Mouse (Mus musculus) intestine, embryonic 14.5 days (tissue): Measurements from ENCODE around the gene Ei24. TPM values are rescaled to one million over a fixed set of nuclear protein-coding genes. Genes with fewer than 3 reads are reported as not detected.
A peak's percentile ranks its signal among the peaks of the same experiment; 100 is the strongest.

Experiments
- ATAC-seq: fragments of 200-750 bp; cut with Nextera tagmentation; replicated peaks from 2 replicates; pipeline ENCODE4 v1.8.0; 2017; ENCODE audit warnings: low read depth, moderate number of reproducible peaks, moderate TSS enrichment, moderate library complexity; ENCODE audit not compliant: low FRiP score, low TSS enrichment
- DNase-seq: peaks from one replicate; pipeline ENCODE4 v3.0.0-alpha.2; 2018; ENCODE audit warnings: low spot score
- H3K27ac ChIP-seq: fragments of 300-500 bp; sonication (generic); 2 replicates; pipeline ENCODE4 v1.5.1; 2014; ENCODE audit warnings: low read depth, mild to moderate bottlenecking, control low read depth
- H3K27me3 ChIP-seq: fragments of 300-500 bp; sonication (generic); replicated peaks from 2 replicates; pipeline ENCODE4 v1.6.1; 2014; ENCODE audit warnings: low read length, control low read depth; ENCODE audit not compliant: control insufficient read depth, insufficient read depth
- H3K36me3 ChIP-seq: fragments of 300-500 bp; sonication (generic); 2 replicates; pipeline ENCODE4 v1.6.1; 2014; ENCODE audit warnings: low read length, control low read depth; ENCODE audit not compliant: control insufficient read depth, insufficient read depth
- H3K4me1 ChIP-seq: fragments of 300-500 bp; sonication (generic); replicated peaks from 2 replicates; pipeline ENCODE4 v1.6.1; 2014; ENCODE audit warnings: low read length, control low read depth, mixed read lengths; ENCODE audit not compliant: control insufficient read depth, insufficient read depth
- H3K4me2 ChIP-seq: fragments of 300-500 bp; sonication (generic); 2 replicates; pipeline ENCODE4 v1.6.1; 2014; ENCODE audit warnings: low read length
- H3K4me3 ChIP-seq: fragments of 300-500 bp; sonication (generic); 2 replicates; pipeline ENCODE4 v1.5.1; 2014; ENCODE audit warnings: low read depth, low read length, control low read depth, mixed read lengths
- H3K9ac ChIP-seq: fragments of 300-500 bp; sonication (generic); 2 replicates; pipeline ENCODE4 v1.6.1; 2014; ENCODE audit warnings: mild to moderate bottlenecking, low read length
- H3K9me3 ChIP-seq: fragments of 300-500 bp; sonication (generic); 2 replicates; pipeline ENCODE4 v1.6.1; 2016; ENCODE audit warnings: low read length, control low read depth; ENCODE audit not compliant: control insufficient read depth
- WGBS: fragments of 180-500 bp; shearing (Covaris S2); extraction: QIAGEN DNeasy Blood & Tissue Kit; methylation state at CpG from one replicate; pipeline ENCODE4 v1.1.7; 2014; 5-methylcytosine and 5-hydroxymethylcytosine counted together
- polyA plus RNA-seq: library from polyadenylated mRNA; unstranded; fragments of >200 nt; fragmentation: Nextera tagmentation; extraction: Ambion mirVana; gene quantifications from 2 replicates; pipeline ENCODE4 v1.2.1, GENCODE M21; 2014

Ei24 gene
- polyA plus RNA-seq: 49.0 and 50.9 TPM in 2 replicates

GRCm38 (mm10) chr9:36796781-36797555 lies at the start of gene Ei24:
Ei24 (minus strand) TSS chr9:36797393.
- H3K4me2 ChIP-seq: peak within 1 kb of the TSS; percentile 79
- peak within 1 kb of the TSS; percentile 80 for H3K4me3 ChIP-seq
- H3K27ac ChIP-seq: 0 out of 2 replicates have a peak within 1 kb of the TSS, but pooled peaks have one; percentile 30
- H3K9ac ChIP-seq: peak within 1 kb of the TSS; percentile 87
- no peaks in the 10 kb centered on the region for H3K9me3 ChIP-seq
- peak; percentile 99 for DNase-seq
- peaks cover 9% of the 10 kb centered on the region for H3K36me3 ChIP-seq
- no peaks in the 10 kb centered on the region for H3K27me3 ChIP-seq
- peak; percentile 97 for ATAC-seq
- H3K4me1 ChIP-seq: peaks cover 13% of the 10 kb centered on the region
- WGBS: under 1% methylated on average over 64 of the region's 66 CpGs

- H3K27me3 ChIP-seq: no peaks in the 10 kb centered on the region
- no peak for DNase-seq
- no peak overlapping the region for H3K4me2 ChIP-seq
- H3K36me3 ChIP-seq: no peaks in the 10 kb centered on the region
- H3K4me3 ChIP-seq: no peak overlapping the region
- ATAC-seq: no peak
- H3K27ac ChIP-seq: no peak overlapping the region
- no peak overlapping the region for H3K9ac ChIP-seq
- 52% methylated on average over 4 of the region's 4 CpGs for WGBS
- H3K4me1 ChIP-seq: no peaks in the 10 kb centered on the region
- no peaks in the 10 kb centered on the region for H3K9me3 ChIP-seq
These were observed 49.2 kb upstream of the Ei24 start for GRCm38 (mm10) chr9:36846346-36846745.

GRCm38 (mm10) chr9:36833914-36834313 lies 36.7 kb upstream of the Ei24 start:
- DNase-seq (no peak), ATAC-seq (no peak)
- Histone ChIP-seq H3K9ac (peak overlapping the region; percentile 35), H3K36me3 (no peaks in the 10 kb centered on the region), H3K27ac (no peak overlapping the region), H3K4me3 (peak overlapping the region; percentile 44), H3K4me1 (no peaks in the 10 kb centered on the region), H3K4me2 (peak overlapping the region; percentile 75), H3K9me3 (no peaks in the 10 kb centered on the region), H3K27me3 (peaks cover 12% of the 10 kb centered on the region; the same call in 1 of the 2 replicates)
- 37% methylated on average over 3 of the region's 3 CpGs for WGBS

- H3K36me3 ChIP-seq: no peaks in the 10 kb centered on the region
- H3K27ac ChIP-seq: 0 out of 2 replicates have a peak overlapping the region, but pooled peaks have one; percentile 27
- no peaks in the 10 kb centered on the region for H3K9me3 ChIP-seq
- 3% methylated on average over 31 of the region's 31 CpGs for WGBS
- H3K9ac ChIP-seq: peak overlapping the region; percentile 35
- peak overlapping the region; percentile 75 for H3K4me2 ChIP-seq
- peaks cover 12% of the 10 kb centered on the region; the same call in 1 of the 2 replicates for H3K27me3 ChIP-seq
- no peaks in the 10 kb centered on the region for H3K4me1 ChIP-seq
- ATAC-seq: peak; percentile 67
- peak; percentile 65 for DNase-seq
- H3K4me3 ChIP-seq: peak overlapping the region; percentile 44
These were observed 36.1 kb upstream of the Ei24 start for GRCm38 (mm10) chr9:36833043-36833881.

DNA sequence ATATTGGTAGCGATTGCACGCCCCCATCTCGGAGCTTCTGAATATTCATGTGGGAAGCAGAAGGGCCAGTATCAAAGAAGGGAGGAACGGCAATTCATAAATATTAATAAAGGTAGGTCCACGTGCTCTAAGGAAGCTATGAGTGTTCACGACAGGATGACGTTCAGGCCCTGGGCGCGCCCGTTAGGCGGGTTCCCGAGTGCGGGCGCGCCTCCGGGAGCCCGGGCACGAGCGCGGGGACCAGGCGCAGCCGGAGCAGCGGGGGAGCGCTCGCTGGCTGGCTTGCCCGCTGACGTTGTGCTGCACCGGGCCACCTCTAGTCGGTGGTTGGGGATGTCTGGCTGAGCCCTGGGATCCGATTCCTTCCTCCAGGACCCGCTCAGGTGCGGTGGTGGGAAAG lies 35.3 kb upstream of the Ei24 start:
- Histone ChIP-seq H3K4me3 (peak overlapping the region; percentile 44), H3K9ac (peak overlapping the region; percentile 35), H3K9me3 (no peaks in the 10 kb centered on the region), H3K36me3 (no peaks in the 10 kb centered on the region), H3K27ac (0 out of 2 replicates have a peak overlapping the region, but pooled peaks have one; percentile 27), H3K4me2 (peak overlapping the region; percentile 75), H3K4me1 (no peaks in the 10 kb centered on the region), H3K27me3 (peaks cover 12% of the 10 kb centered on the region; the same call in 1 of the 2 replicates)
- under 1% methylated on average over 32 of the region's 32 CpGs for WGBS
- DNase-seq: peak; percentile 87
- ATAC-seq: peak; percentile 92

DNA sequence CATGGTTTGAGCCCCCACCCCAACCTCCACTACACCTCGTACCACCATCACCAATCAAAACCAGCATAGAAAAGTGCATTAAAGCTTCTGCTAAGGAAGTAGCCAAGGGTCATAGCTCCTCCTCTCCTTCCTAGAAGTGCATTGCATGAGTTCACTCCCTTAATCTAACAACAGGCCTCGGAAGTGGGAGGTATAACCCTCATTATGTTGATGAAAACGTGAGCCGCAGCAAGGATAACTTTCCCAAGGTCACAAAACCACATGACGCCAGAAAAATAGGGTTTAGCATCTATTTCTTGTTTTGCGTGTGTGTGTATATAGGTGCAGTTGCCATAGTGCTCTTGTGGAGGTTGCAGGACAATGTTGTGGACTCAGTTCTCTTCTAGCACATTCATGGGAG lies 34.2 kb upstream of the Ei24 start:
- Histone ChIP-seq H3K27me3 (peaks cover 12% of the 10 kb centered on the region; the same call in 1 of the 2 replicates), H3K4me3 (no peak overlapping the region), H3K9ac (no peak overlapping the region), H3K27ac (no peak overlapping the region), H3K4me1 (no peaks in the 10 kb centered on the region), H3K9me3 (no peaks in the 10 kb centered on the region), H3K36me3 (no peaks in the 10 kb centered on the region), H3K4me2 (no peak overlapping the region)
- ATAC-seq (no peak), DNase-seq (no peak)
- 74% methylated on average over 6 of the region's 6 CpGs for WGBS

GRCm38 (mm10) chr9:36826612-36827363 lies 29.6 kb upstream of the Ei24 start:
- Histone ChIP-seq H3K9ac (no peak overlapping the region), H3K4me3 (no peak overlapping the region), H3K27me3 (no peaks in the 10 kb centered on the region), H3K9me3 (no peaks in the 10 kb centered on the region), H3K4me2 (no peak overlapping the region), H3K4me1 (peaks cover 2% of the 10 kb centered on the region), H3K27ac (no peak overlapping the region), H3K36me3 (no peaks in the 10 kb centered on the region)
- no peak for ATAC-seq
- WGBS: 62% methylated on average over 2 of the region's 2 CpGs
- DNase-seq: no peak

- no peaks in the 10 kb centered on the region for H3K27me3 ChIP-seq
- DNase-seq (no peak), ATAC-seq (no peak)
- peaks cover 9% of the 10 kb centered on the region for H3K4me1 ChIP-seq
- no peak overlapping the region for H3K9ac ChIP-seq
- no peak overlapping the region for H3K4me3 ChIP-seq
- H3K36me3 ChIP-seq: no peaks in the 10 kb centered on the region
- H3K9me3 ChIP-seq: no peaks in the 10 kb centered on the region
- peak overlapping the region; percentile 20 for H3K4me2 ChIP-seq
- WGBS: 42% methylated on average over 2 of the region's 2 CpGs
- H3K27ac ChIP-seq: no peak overlapping the region; the same call in 1 of the 2 replicates
These were observed 24.8 kb upstream of the Ei24 start for GRCm38 (mm10) chr9:36822024-36822423.
